Mouse (Mus musculus) frontal cortex, postnatal 36 days (tissue): ENCODE data around the gene Fbxl19.

Experiments
- DNase-seq, 2 experiments: peaks; one replicate each; pipeline ENCODE4 v3.0.0; 2022; ENCODE audit warnings: low spot score in 2 of 2

Fbxl19 gene

DNA sequence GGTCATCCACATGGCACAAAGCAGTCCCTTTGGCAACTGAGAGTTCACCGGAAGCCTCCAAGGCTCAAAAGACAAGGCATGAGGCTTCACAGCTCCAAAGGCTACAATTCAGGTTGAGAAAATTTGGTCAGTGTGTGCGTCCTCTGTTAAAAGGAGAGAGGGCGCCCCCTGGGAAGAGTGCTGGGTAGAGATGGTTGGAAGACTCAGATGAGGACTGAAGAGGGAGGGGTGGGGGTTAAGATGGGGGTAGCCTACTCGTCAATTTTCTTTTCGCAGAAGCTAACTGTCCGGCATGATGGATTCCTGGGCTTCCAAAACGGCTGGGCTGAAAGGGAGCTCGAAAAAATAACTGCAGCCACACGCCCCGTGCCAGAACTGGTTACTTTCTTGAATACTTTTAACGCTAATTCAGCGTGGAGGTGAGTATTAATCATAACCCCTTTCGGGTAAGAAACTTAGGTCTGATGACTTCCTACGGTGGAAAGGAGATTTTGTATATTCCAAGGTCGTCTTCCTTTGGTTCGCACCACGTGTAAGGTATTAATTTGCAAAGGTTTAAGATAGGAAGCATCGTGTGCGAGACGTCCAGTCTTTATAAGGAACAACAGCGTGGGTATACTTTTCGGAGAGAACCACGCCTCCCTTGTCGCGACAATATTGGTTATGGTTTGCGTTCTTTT is at the start of gene Fbxl19:
Gene Fbxl19, plus strand, starts transcription at position 178 of the 680 bp plus-strand sequence.
- peak; percentile 68 to 80 for DNase-seq

DNA sequence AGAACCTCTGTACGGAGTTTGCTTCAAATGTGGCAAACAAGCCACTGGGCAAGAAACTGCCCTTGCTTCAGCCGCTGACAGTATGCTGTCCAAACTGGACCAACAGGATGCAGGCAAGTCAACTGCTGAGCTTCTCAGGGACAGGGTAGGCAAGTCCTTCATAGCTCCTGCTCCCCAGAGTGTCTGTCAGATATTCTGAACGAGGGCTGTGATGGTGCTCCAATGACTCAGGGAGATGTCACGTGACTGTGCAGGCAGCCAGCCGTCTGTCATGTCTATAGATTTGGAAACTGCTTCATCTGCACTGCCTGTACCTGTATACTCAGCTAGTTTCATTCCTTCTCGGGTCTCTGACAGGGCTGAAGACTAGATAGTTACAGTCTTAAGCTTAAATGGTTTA is 45.4 kb upstream of the Fbxl19 start:
- peak in 1 of 2 experiments; percentile 29 for DNase-seq

GRCm38 (mm10) chr7:127700712-127701331 is 43.5 kb upstream of the Fbxl19 start:
- no peak for DNase-seq

DNA sequence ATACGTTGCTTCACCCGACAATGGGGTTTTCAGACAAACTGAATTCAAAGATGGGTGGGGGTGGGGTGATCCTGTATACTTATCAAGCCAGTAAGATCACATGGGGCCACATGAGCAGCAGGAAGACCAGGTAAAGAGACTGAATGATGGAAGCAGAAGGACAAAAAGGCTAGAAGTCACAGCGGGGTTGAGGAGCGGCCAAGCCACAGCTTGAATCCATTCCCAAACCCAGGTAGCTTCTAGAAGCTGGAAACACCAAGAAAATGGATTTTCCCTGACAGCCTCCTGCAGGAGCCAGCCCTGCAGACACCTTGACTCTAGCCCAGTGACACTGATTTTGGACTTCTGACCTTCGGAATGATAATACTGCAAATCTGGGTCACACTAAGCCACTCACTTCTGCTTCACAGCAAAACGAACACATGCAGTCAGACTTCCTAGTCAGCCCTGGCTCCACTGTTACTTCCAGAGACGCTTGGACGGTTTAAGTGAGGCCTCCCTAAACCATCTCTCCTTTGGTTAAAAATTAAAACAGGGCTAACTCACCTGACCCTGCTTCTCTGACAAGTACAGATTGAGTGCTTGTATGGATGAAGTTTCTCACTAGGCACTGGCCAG is 40.7 kb upstream of the Fbxl19 start:
- no peak for DNase-seq

DNA sequence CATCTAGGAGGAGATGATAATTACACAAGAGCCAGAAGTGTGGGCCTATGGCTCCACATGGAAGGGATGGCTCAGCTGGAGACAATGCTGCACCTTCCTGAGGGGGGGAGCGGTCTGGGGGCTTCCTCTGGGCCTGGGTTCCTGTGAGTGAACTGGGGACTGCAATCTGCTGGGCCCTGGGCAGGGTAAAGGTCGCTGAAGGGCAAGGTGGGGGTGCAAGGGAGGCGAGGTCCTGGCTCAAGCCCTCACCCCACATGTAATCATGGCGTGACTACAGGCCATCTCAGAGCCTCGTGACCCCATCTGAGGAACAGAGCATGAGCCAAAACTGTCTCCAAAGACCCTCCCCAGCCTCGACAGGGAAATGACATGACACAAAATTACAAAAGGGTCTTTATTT is 39.7 kb upstream of the Fbxl19 start:
- no peak for DNase-seq

DNA sequence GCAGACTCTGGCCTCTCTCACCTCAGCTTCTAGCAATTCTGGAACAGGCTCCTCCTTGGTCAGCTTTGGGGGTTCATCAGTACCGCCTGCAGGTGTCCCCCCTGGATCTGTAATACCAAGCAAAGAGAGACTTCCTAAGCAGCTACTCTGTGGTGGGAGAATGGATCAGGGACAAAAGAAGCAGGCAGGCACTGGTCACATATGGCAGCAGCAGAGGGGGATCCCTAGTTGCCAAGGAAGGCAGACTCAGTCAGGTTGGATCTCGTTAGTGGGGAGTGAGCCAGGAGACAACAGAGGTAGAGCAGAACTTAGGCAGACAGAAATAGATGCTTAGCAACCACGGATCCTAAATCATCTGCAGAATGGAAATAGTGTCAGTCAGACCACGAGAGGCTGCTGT is 38.6 kb upstream of the Fbxl19 start:
- no peak for DNase-seq

- DNase-seq = no peak
These were observed 37.0 kb upstream of the Fbxl19 start for GRCm38 (mm10) chr7:127707045-127707956.

DNA sequence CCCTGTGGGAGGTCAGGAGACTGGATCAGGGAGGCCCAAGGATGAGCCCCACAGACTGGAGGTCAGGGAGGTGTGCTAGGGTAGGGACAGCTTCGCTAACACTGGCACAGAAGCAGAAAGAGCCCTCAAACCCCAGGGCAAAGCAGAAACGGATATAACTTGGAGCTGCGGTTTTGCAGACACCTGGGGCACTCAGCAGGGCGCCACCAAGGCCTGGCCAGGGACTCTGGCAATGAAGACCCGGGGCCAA is 36.5 kb upstream of the Fbxl19 start:
- DNase-seq = no peak

- peak; percentile 81 to 84 for DNase-seq
These were observed 35.9 kb upstream of the Fbxl19 start, which contains the start of gene Bcl7c for GRCm38 (mm10) chr7:127708207-127709078. Gene Bcl7c, minus strand, starts transcription at chr7:127708933.

- DNase-seq = no peak
These were observed 34.9 kb upstream of the Fbxl19 start for GRCm38 (mm10) chr7:127709261-127709979.

DNA sequence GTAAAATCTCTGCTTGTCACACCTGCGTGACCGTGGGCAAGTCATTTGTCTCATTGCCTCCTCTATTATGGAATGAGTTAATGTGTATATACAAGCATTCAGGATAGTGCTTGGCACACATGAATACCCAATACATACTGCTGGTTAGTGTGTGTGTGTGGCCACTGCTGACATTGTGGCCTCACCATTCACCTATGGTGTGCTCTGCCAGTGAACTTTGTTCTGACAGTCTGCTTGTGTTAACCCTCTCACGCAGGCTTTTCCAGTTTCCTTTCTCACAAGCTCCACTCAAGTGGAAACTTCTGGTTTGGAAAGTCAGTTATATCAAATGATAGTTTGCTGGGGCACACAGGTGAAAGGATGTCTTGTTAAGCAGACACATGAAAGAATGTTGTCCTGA is 33.3 kb upstream of the Fbxl19 start:
- no peak for DNase-seq

DNA sequence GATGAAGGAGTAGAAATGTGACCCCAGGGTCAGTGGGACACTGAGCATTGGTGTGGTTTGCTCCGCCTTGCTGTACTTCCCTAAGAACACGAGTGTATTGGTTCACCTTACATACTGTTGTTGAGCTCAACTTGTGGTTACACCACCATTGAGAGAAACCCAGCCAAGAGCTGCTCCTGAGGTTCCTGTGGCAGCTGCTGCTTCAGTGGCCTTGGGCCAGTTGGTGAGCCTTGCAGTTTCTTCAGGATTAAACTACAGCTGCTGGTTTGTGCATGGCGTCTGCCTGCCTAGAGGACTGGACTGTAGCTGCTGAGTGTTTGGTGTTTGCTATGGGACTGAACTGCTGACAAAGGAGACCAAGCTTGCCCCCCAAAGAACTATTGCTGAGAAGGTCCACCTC is 32.9 kb upstream of the Fbxl19 start:
- no peak for DNase-seq

- peak; percentile 64 to 77 for DNase-seq
These were observed 31.6 kb upstream of the Fbxl19 start, which contains the start of gene Ctf1 for GRCm38 (mm10) chr7:127712461-127713385. Gene Ctf1, plus strand, starts transcription at chr7:127712736.

- DNase-seq = no peak
These were observed 29.5 kb upstream of the Fbxl19 start for GRCm38 (mm10) chr7:127714816-127715215.

GRCm38 (mm10) chr7:127716992-127717391 is 27.4 kb upstream of the Fbxl19 start:
- DNase-seq = peak; percentile 57 to 67

- no peak for DNase-seq
These were observed 26.0 kb upstream of the Fbxl19 start for GRCm38 (mm10) chr7:127718339-127718738.

DNA sequence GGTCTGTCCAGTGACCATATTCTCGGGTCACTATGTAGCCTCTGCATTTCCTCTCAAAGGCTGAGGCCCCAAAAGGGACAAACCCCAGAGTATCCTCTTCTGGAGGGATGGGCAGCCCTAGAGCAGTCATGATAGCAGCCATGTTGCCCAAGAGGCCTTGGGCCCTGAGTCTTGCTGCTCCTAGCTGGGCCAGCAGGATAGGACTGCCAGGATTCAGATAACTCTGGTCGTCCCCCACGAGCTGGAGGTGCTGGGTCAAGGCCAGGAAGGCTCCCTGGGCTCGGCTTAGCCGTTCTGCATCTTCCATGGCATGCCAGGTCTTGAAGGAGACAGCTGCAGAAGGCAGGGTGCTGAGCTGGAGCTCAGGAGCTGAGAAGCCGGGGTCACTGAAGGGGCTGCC is 25.1 kb upstream of the Fbxl19 start:
- no peak for DNase-seq

DNA sequence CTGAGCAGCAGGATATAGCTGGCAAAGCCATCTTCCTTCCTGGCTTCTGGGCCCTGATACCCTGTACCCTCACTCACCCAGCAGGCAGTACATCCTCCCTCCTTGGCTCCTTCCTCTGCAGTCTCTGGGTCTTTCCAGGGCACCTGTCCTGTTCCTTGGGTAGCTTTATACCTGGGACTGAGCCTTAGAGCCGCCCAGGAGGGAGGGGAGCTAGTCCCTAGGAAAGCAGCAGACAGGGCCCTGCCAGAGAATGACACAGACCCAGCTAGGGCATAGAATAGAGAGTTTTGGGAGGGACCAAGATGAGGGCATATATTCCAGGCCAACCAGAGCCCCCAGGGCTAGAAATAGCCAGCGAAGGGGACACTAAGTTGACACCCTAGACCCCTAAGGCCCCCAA is 18.9 kb upstream of the Fbxl19 start:
- no peak for DNase-seq

DNA sequence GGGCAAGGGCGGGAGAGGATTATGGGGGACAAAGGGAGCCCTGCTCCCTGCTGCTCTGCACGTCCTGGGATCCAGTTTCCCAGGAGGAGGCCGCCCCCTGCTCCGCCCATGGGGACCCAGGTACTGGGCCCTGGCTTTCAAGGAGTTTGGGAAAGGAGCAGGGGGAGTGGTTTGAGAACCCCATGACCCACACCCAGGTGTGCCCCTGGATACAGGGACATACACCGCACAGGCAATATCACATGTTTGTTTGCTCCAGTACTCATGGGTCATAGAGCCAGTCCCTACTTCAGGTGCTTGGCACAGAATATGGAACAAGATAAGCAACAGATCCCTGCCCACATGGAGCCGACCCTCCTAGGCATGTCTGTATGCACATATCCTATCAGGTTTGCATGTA is 18.4 kb upstream of the Fbxl19 start:
- no peak for DNase-seq

- no peak for DNase-seq
These were observed 16.4 kb upstream of the Fbxl19 start for GRCm38 (mm10) chr7:127727898-127728297.
